Mouse (Mus musculus) cerebellum, adult 18-20 months (tissue): Measurements from ENCODE around the gene Serpinf1.
"Not testable (repeated sequence)": the region's sequence is repeated elsewhere in the genome, so short reads cannot be mapped to it uniquely, and the experiment has no call there.

ENCODE experiments used
- DNase-seq, 2 experiments: peaks; one replicate each; pipeline ENCODE4 v3.0.0; 2021

The Serpinf1 gene

GRCm38 (mm10) chr11:75422013-75422792, at the start of gene Serpinf1:
Gene Serpinf1, minus strand, starts transcription at chr11:75422701.
- DNase-seq = no peak

DNA sequence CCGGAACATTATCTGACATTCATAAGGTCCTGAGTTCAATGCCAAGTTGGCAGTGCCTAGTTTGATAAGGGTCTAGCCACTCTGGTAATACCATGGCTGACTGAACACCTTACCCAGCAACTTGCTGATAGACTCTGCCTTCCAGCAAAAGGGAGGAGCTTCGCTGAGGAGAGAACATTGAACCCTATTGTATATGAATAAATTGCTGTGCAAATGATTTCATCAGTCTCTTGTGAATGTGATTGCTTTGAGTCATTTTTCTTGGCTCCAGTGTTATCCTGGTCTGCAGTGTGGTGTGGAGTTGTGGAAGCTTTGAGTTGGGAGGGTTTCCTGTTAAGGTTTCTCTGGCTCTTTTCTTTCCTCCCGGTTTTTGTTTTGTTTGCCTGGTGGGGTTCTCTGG, 48.2 kb upstream of the Serpinf1 start:
- no peak for DNase-seq

- no peak for DNase-seq
These were observed 46.8 kb upstream of the Serpinf1 start for GRCm38 (mm10) chr11:75469261-75469660.

GRCm38 (mm10) chr11:75468410-75468809, 45.9 kb upstream of the Serpinf1 start:
- DNase-seq = no peak

DNA sequence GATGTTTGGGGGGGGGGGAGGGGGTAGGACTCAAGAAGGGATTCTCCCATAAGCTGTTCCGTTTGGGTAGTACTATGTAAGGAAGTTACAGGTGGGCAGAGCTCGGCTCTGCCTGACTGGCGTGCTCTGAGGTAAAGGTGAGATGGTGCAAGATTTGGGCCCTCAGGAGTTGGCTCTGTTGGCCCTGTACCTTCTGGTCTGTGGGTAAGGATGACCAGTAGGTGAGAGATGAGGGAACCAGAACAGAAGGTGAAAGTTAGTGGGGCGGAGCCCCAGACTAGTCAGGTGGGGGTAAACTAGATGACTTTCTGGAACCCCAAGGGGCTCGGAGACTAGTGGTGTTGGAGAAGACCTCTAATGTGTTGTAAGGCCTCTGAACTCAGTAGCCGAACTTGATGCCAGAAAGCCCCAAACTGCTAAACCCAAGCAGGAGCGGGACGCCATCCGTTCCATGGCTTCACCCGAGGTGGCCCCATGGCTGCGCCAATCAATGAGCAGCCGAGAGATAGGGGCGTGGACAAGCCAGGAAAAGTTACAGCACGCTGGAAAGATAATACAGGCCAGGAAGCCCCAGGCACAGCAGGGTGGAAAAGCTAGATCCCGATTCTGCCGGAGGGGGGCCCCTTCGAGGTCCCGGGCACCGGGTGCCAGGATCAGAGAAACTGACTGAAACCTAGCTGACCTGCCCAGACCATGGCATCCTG, 45.2 kb upstream of the Serpinf1 start:
- no peak for DNase-seq

DNA sequence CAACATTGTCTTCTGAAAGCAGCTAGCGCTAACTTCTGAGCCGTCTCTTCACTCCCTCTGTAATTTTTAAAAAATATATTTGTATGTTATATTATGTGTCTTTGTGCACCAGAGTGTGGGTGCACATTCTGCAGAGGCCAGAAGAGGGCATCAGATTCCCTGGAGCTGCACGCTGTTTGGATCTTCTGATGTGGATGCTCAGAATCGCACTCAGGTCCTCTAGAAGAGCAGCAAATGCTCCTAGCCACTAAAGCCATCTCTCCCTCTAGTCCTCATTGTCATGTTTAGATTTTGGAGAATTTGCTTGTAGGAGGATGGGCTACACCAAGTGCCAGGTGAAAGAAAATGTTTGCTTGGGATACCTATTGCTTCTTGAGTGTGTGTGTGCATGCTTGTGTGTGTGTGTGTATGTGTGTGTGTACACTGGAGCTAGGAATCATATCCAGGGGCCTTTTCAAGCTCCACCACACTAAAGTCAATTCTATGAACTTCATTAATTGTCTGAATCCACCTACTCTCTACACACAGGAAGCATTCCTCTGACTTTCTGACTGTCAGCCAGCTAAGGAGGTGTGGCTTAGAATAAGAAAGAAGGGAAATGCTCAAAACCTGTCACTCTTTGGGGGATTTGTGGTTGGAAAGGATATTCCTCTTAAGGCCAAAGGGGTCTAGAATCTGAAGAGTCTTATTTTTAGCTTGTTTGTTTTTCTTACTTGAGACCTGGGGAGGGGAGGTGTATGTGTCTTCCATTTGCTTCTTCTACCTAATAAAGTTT, 44.4 kb upstream of the Serpinf1 start:
- no peak for DNase-seq

GRCm38 (mm10) chr11:75465051-75465450, 42.5 kb upstream of the Serpinf1 start:
- no peak for DNase-seq

DNA sequence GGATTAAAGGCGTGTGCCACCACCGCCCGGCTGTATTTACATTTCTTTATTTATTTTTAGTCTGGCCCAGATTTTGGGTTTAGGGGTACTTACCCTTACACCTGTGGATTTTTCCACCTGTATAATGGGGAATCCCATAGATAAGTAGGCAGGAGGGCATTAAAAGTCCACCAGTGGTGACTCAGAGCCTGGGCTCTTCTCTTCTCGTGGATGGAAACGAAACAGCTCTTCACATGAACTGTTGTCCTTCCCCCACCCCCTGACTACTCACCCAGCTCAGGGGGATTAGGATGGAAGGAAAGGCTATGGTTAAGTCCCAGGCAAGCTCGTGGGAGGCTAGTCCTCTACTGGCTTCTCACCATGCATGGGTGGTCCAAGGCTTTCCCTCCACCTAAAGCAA, 41.9 kb upstream of the Serpinf1 start:
- DNase-seq = no peak

GRCm38 (mm10) chr11:75463624-75464023, 41.1 kb upstream of the Serpinf1 start:
- DNase-seq = no peak

GRCm38 (mm10) chr11:75462865-75463336, 40.4 kb upstream of the Serpinf1 start:
- peak; percentile 45 to 55 for DNase-seq

- peak; percentile 52 to 58 for DNase-seq
These were observed 39.8 kb upstream of the Serpinf1 start for GRCm38 (mm10) chr11:75462253-75462783.

DNA sequence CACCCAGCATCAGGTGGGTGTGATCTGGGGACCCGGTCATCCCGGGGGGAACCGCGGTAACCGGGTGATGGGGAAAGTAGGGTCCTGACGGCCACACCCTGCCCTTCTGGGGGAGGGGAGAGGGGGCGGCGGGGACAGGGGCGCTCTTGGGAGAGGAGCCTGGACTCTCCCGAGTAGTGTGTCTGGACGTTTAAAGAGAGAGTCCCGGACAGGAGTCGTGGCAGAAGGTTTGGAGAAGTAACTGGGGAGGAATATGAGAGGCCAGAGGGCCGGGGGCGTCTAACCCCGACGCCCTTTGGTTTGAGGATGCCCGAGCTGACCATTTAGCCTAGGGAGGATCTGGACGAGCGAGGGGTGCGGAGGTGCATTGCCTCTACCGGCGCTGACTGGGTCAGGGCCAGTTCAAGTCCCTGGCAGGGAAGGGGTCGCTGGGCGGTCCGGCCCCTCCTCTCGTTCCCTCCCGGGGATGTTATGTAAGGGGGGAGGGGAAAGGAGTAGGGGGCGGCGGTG, 39.3 kb upstream of the Serpinf1 start:
- no peak for DNase-seq

DNA sequence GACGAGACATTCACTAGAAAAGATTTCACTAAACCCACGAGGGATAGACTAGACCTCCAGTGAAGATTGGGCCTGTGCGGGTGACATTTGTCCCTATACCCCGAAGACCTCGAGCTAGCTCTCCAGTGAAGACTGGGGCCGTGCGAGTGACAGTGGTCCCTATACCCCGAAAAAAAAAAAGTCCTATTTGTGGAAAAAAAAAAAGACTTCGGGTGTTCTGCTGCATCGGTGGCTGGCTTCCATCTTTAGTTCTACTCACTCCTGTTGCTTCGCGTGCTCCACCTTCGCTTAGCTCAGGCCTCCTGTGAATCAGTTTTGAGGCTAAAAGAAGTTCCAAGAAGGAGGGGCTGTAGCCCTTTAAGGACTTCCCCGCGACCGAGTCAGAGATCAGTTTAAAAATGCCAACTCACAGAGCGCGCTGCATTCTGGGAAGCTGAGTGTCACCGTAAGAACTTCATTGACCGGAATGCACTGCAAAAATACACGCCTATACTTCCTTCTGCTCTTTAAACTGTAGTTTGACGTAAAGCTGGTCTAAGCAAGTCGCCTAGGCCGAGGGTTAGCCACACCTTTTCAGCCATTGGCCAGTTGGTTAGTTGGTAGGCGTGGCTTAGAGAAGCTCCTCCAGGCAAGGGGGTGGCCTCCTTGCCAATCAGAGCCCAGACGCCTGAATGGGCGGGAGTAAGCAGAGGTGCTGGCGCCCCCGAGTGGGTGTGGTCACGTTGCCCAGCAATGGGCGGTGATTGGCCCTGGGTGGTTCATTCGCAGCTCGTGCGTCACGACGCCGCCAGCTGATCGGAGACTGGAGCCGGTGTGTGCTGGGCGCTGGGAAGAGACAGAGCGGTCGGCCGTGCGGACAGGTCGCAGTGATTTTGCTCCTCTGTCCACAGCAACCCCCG, 38.6 kb upstream of the Serpinf1 start, which contains the start of gene Tlcd2:
Tlcd2 (plus strand) TSS at position 872 of the 899 bp plus-strand sequence.
- DNase-seq = peak; percentile 98 to 100

- peak; percentile 89 to 93 for DNase-seq
These were observed 37.8 kb upstream of the Serpinf1 start for GRCm38 (mm10) chr11:75460103-75460843.

GRCm38 (mm10) chr11:75459751-75460102, 37.2 kb upstream of the Serpinf1 start:
- DNase-seq = no peak

- DNase-seq = no peak
These were observed 36.7 kb upstream of the Serpinf1 start for GRCm38 (mm10) chr11:75459141-75459711.

DNA sequence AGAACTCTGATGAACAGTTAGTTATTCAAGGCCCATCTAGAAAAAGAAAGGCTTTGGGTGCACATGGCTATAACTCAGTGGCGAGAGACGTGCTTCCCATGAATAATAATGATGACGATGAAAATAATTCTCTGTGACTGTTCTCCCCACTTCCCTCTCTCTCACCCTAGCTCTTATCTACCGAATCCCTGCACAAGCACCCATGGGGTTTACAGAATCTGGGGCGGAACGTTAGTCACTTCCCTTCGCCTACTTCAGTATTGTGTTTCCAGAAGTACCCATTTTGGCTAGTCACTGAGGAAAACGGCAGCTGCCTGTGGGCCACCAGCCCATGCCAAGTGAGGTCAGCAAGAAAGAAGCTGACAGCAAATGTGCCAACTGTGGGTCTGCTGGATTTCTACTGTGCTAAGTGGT, 36.1 kb upstream of the Serpinf1 start:
- no peak for DNase-seq

GRCm38 (mm10) chr11:75458169-75458568, 35.7 kb upstream of the Serpinf1 start:
- peak; percentile 47 for DNase-seq

- DNase-seq = no peak
These were observed 34.0 kb upstream of the Serpinf1 start for GRCm38 (mm10) chr11:75456440-75456871.

DNA sequence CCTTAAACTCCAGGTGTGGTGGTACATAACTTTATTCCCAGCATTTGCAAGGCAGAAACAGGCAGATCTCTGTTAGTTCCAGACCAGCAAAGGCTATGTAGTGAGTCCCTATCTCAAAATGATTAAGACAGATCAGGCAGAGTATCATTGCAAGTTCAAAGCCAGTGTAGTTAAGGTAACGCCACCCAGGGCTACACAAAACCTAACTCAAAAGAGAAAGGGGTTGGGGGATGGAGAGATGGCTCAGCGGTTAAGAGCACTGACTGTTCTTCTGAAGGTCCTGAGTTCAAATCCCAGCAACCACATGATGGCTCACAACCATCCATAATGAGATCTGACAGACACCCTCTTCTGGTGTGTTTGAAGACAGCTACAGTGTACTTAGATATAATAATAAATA, 33.5 kb upstream of the Serpinf1 start:
- not testable (repeated sequence) for DNase-seq
